Mouse (Mus musculus): Measurements from ENCODE around the gene Arf1. TPM values are rescaled to one million over a fixed set of nuclear protein-coding genes. Genes with fewer than 3 reads are reported as not detected.

Gene Arf1
- 117 TPM for polyA plus RNA-seq (2014; fragmentation: Illumina TruSeq; extraction: RNeasy Lipid Tissue Mini Kit (QIAGEN cat#74804); ENCODE audit: low read depth, low replicate concordance)

GRCm38 (mm10) chr11:59228122-59228953 lies at the start of gene Arf1:
Gene Arf1, minus strand, starts transcription at chr11:59228270.

GRCm38 (mm10) chr11:59208153-59208831 lies 19.8 kb downstream of the Arf1 start, which contains the start of gene 2310033P09Rik:
Gene 2310033P09Rik, plus strand, starts transcription at chr11:59208321.

GRCm38 (mm10) chr11:59202081-59202995 lies 25.7 kb downstream of the Arf1 start, which contains the start of gene Mrpl55:
Gene Mrpl55, plus strand, starts transcription at chr11:59202486.

GRCm38 (mm10) chr11:59192059-59192386 lies 36.0 kb downstream of the Arf1 start, which contains the start of gene Guk1:
Gene Guk1, minus strand, starts transcription at chr11:59192212.

GRCm38 (mm10) chr11:59182864-59183331 lies 45.2 kb downstream of the Arf1 start, which contains the start of gene Gjc2:
Gene Gjc2, minus strand, starts transcription at chr11:59183213.

GRCm38 (mm10) chr11:59163255-59164236 lies 64.5 kb downstream of the Arf1 start, which contains the start of gene Iba57:
Gene Iba57, minus strand, starts transcription at chr11:59163739.

Other genes with a start within 250 kb of the Arf1 start
- gene Obscn, start 91.9 kb downstream of the Arf1 start, polyA plus RNA-seq (2014; fragmentation: Illumina TruSeq; extraction: RNeasy Lipid Tissue Mini Kit (QIAGEN cat#74804); ENCODE audit: low read depth, low replicate concordance), result 0.06 TPM
- 4.0 TPM for gene Iba57, start 64.5 kb downstream of the Arf1 start, polyA plus RNA-seq (2014; fragmentation: Illumina TruSeq; extraction: RNeasy Lipid Tissue Mini Kit (QIAGEN cat#74804); ENCODE audit: low read depth, low replicate concordance)
- not detected for gene Gjc2, start 45.1 kb downstream of the Arf1 start, polyA plus RNA-seq (2014; fragmentation: Illumina TruSeq; extraction: RNeasy Lipid Tissue Mini Kit (QIAGEN cat#74804); ENCODE audit: low read depth, low replicate concordance)
- 8.9 TPM for gene Guk1, start 36.1 kb downstream of the Arf1 start, polyA plus RNA-seq (2014; fragmentation: Illumina TruSeq; extraction: RNeasy Lipid Tissue Mini Kit (QIAGEN cat#74804); ENCODE audit: low read depth, low replicate concordance)
- gene Mrpl55, start 25.8 kb downstream of the Arf1 start, polyA plus RNA-seq (2014; fragmentation: Illumina TruSeq; extraction: RNeasy Lipid Tissue Mini Kit (QIAGEN cat#74804); ENCODE audit: low read depth, low replicate concordance), result 8.5 TPM
- gene 2310033P09Rik, start 19.9 kb downstream of the Arf1 start, polyA plus RNA-seq (2014; fragmentation: Illumina TruSeq; extraction: RNeasy Lipid Tissue Mini Kit (QIAGEN cat#74804); ENCODE audit: low read depth, low replicate concordance), result 2.5 TPM
- 0.24 TPM for gene Wnt3a, start 62.5 kb upstream of the Arf1 start, polyA plus RNA-seq (2014; fragmentation: Illumina TruSeq; extraction: RNeasy Lipid Tissue Mini Kit (QIAGEN cat#74804); ENCODE audit: low read depth, low replicate concordance)
- 0.11 TPM for gene Wnt9a, start 78.7 kb upstream of the Arf1 start, polyA plus RNA-seq (2014; fragmentation: Illumina TruSeq; extraction: RNeasy Lipid Tissue Mini Kit (QIAGEN cat#74804); ENCODE audit: low read depth, low replicate concordance)
- gene Prss38, start 147.4 kb upstream of the Arf1 start, polyA plus RNA-seq (2014; fragmentation: Illumina TruSeq; extraction: RNeasy Lipid Tissue Mini Kit (QIAGEN cat#74804); ENCODE audit: low read depth, low replicate concordance), result 3.7 TPM
- gene Jmjd4, start 221.8 kb upstream of the Arf1 start, polyA plus RNA-seq (2014; fragmentation: Illumina TruSeq; extraction: RNeasy Lipid Tissue Mini Kit (QIAGEN cat#74804); ENCODE audit: low read depth, low replicate concordance), result 3.2 TPM
- 12.3 TPM for gene Snap47, start 222.9 kb upstream of the Arf1 start, polyA plus RNA-seq (2014; fragmentation: Illumina TruSeq; extraction: RNeasy Lipid Tissue Mini Kit (QIAGEN cat#74804); ENCODE audit: low read depth, low replicate concordance)
- gene Zfp867, start 244.2 kb upstream of the Arf1 start, polyA plus RNA-seq (2014; fragmentation: Illumina TruSeq; extraction: RNeasy Lipid Tissue Mini Kit (QIAGEN cat#74804); ENCODE audit: low read depth, low replicate concordance), result 11.7 TPM